7 mouse cellular contexts compared by ENCODE assay signal in genomic region chr7:123123665-123124298, GRCm38 (mm10). TPM values are rescaled to one million over a fixed set of nuclear protein-coding genes. Genes with fewer than 3 reads are reported as not detected.
A peak's percentile ranks its signal among the peaks of the same experiment; 100 is the strongest.
DNase-seq lines count a peak whose midpoint lies in the region; ATAC-seq and TF ChIP-seq lines count a peak whose summit lies in the region.

Gene Tnrc6a (plus strand): TSS chr7:123123885.

- peak within 1 kb of the TSS; percentile 98 for H3K4me3 ChIP-seq in intestine, postnatal 0 days (ENCODE audit: low read depth, low read length)
- H3K4me3 ChIP-seq in midbrain, embryonic 12.5 days = peak within 1 kb of the TSS; percentile 100
- peak within 1 kb of the TSS; percentile 97 for H3K4me3 ChIP-seq in small intestine, adult 2 months (ENCODE audit: low read depth, low read length)

- H3K9ac ChIP-seq in intestine, postnatal 0 days (ENCODE audit: low read depth, low read length) = peak within 1 kb of the TSS; percentile 97
- peak within 1 kb of the TSS; percentile 97 for H3K9ac ChIP-seq in midbrain, embryonic 12.5 days (replicated peaks)

- no peaks in the 10 kb centered on the region for H3K27me3 ChIP-seq in intestine, postnatal 0 days (replicated peaks; ENCODE audit: control insufficient read depth, insufficient read depth, low read length)
- H3K27me3 ChIP-seq in midbrain, embryonic 12.5 days = no peaks in the 10 kb centered on the region
- no peaks in the 10 kb centered on the region for H3K27me3 ChIP-seq in small intestine, adult 2 months (ENCODE audit: control insufficient read depth, insufficient read depth, low read length)

- no peaks in the 10 kb centered on the region; the same call in 1 of the 2 replicates for H3K4me1 ChIP-seq in intestine, postnatal 0 days (replicated peaks; ENCODE audit: control insufficient read depth, insufficient read depth, low read length)
- H3K4me1 ChIP-seq in midbrain, embryonic 12.5 days = peaks cover 15% of the 10 kb centered on the region
- no peaks in the 10 kb centered on the region for H3K4me1 ChIP-seq in small intestine, adult 2 months (ENCODE audit: control insufficient read depth, insufficient read depth, insufficient read length, low read length)

- 0% methylated on average over 42 of the region's 55 CpGs for WGBS in intestine, postnatal 0 days
- under 1% methylated on average over 38 of the region's 55 CpGs for WGBS in midbrain, embryonic 12.5 days
- WGBS in small intestine, adult 2 months = under 1% methylated on average over 53 of the region's 55 CpGs

- TF ChIP-seq POLR2A in small intestine, adult 2 months (IDR thresholded peaks at IDR 0.05; ENCODE audit: low read depth, low read length) = peak; percentile 84

- DNase-seq in adrenal gland, adult 8-10 months = peak; percentile 89
- peak; percentile 96 for DNase-seq in embryo, embryonic 9.5 days (ENCODE audit: extremely low spot score)
- peak; percentile 52 for DNase-seq in gonadal fat pad, adult 2 months (ENCODE audit: low read depth)
- peak; percentile 93 for DNase-seq in left cerebral cortex, postnatal 4 days

- no peaks in the 10 kb centered on the region for H3K9me3 ChIP-seq in intestine, postnatal 0 days (ENCODE audit: control insufficient read depth)
- H3K9me3 ChIP-seq in midbrain, embryonic 12.5 days = no peaks in the 10 kb centered on the region

- peak; percentile 98 for ATAC-seq in intestine, postnatal 0 days
- peak; percentile 94 for ATAC-seq in midbrain, embryonic 12.5 days (ENCODE audit: low FRiP score, low read depth)

- peak within 1 kb of the TSS; percentile 92 for H3K27ac ChIP-seq in intestine, postnatal 0 days (ENCODE audit: low read depth, low read length)
- peak within 1 kb of the TSS; percentile 97 for H3K27ac ChIP-seq in midbrain, embryonic 12.5 days (replicated peaks)
- peak within 1 kb of the TSS; percentile 98 for H3K27ac ChIP-seq in small intestine, adult 2 months (ENCODE audit: insufficient read depth, low read depth, low read length)

- no peak for TF ChIP-seq CTCF in intestine, postnatal 0 days (IDR thresholded peaks at IDR 0.05; ENCODE audit: low read depth)
- no peak; the same call in 1 of the 2 replicates for TF ChIP-seq CTCF in small intestine, adult 2 months (IDR thresholded peaks at IDR 0.05; ENCODE audit: extremely low read depth, insufficient read length, insufficient replicate concordance, low read depth, low read length)

- intact Hi-C loops in left cerebral cortex, postnatal 4 days (cut with DNase I) = loop anchor here (10.0 kb wide), 1 partner anchor 89 kb away; no protein-coding TSS in a partner anchor

- H3K4me2 ChIP-seq in intestine, postnatal 0 days (replicated peaks; ENCODE audit: low read depth) = peak within 1 kb of the TSS; percentile 70
- peak within 1 kb of the TSS; percentile 61 for H3K4me2 ChIP-seq in midbrain, embryonic 12.5 days (replicated peaks)

- H3K36me3 ChIP-seq in intestine, postnatal 0 days (ENCODE audit: control insufficient read depth, insufficient read depth) = no peaks in the 10 kb centered on the region
- 0 out of 2 replicates have a peak, but pooled peaks cover 12% of the 10 kb centered on the region for H3K36me3 ChIP-seq in midbrain, embryonic 12.5 days
- H3K36me3 ChIP-seq in small intestine, adult 2 months (ENCODE audit: control insufficient read depth, insufficient read depth, low read length) = peaks cover 7% of the 10 kb centered on the region

RNA-seq across cellular contexts. Expression of gene Tnrc6a, which starts in this region (rescaled TPM):
- 100 to 1,000 TPM in 1 of 4 experiments, 10 to 100 TPM in 3; 43.4 to 113 (median 59.0) TPM for total RNA-seq in adrenal gland, adult 8-10 months (2022)
- polyA plus RNA-seq in gonadal fat pad, adult 2 months (2012; rRNA removed) = 46.5 and 52.2 TPM in 2 replicates
- polyA plus RNA-seq in intestine, postnatal 0 days (2015; fragmentation: Nextera tagmentation; extraction: Ambion mirVana) = 42.0 and 55.0 TPM in 2 replicates
- 10 to 100 TPM; 74.2 to 80.5 TPM for total RNA-seq in left cerebral cortex, postnatal 4 days (2021)
- polyA plus RNA-seq in midbrain, embryonic 12.5 days (2016; fragmentation: Nextera tagmentation; extraction: Ambion mirVana) = 79.5 and 82.6 TPM in 2 replicates
- 19.4 and 33.7 TPM in 2 replicates for polyA plus RNA-seq in small intestine, adult 2 months (2012; rRNA removed)

Comparison
In these comparisons a context has a peak if more than half of its experiments do, and no peak if none do; other contexts are left out.
1. Peak in every context shown above with its lines: DNase-seq, ATAC-seq, H3K4me3 ChIP-seq and H3K27ac ChIP-seq.